ENCODE assay signal across 25 mouse cellular contexts in the genomic region with DNA sequence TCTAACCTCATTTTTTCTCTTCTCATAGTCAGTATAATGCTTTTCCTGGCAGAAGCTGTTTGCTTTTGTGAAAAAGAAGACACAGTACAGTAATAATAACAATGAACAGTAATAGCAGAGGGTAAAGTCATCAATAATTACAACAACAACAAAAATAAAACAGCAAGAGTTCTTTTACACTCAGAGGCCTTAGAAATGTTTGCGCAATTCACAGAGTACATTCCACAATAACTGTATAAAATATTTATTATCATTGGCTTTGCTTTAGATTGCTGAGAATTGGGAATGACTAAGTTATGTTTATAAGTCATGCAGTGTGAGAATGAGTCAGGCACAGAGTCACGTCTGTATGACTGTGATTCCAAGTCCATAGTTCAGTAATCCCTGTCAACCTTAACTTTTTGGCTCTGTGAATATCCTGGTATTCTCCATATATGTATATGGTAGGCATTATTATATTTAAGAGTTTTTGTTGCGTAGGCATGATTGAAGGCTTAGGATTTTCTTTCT. TPM values are rescaled to one million over a fixed set of nuclear protein-coding genes. Genes with fewer than 3 reads are reported as not detected.
DNase-seq lines count a peak whose midpoint lies in the region; TF ChIP-seq lines count a peak whose summit lies in the region.
"Had no signal": no experiment of that assay in that cellular context is flagged by ENCODE, and none has a peak within 500 bp of the region (broad histone marks: within the 10 kb centered on the region; RNA-seq: fewer than 3 reads in every experiment).

No protein-coding gene starts in this region.

- no peaks in the 10 kb centered on the region for H3K36me3 ChIP-seq in kidney, adult 2 months (ENCODE audit: control insufficient read depth, insufficient read depth, low read length)
- H3K36me3 ChIP-seq: embryonic facial prominence, embryonic 13.5 days; embryonic facial prominence, embryonic 15.5 days; forebrain, embryonic 15.5 days; G1E had no signal

- no peak overlapping the region for H3K4me3 ChIP-seq in embryonic fibroblast, embryonic 13.5 days (ENCODE audit: insufficient read depth, low read length)
- H3K4me3 ChIP-seq in kidney, adult 2 months (ENCODE audit: insufficient read depth, low read depth, low read length) = no peak overlapping the region
- H3K4me3 ChIP-seq: embryonic facial prominence, embryonic 13.5 days; embryonic facial prominence, embryonic 15.5 days; forebrain, embryonic 13.5 days; forebrain, embryonic 15.5 days had no signal

- H3K27me3 ChIP-seq in kidney, adult 2 months (replicated peaks; ENCODE audit: control insufficient read depth, insufficient read depth, low read length) = no peaks in the 10 kb centered on the region
- H3K27me3 ChIP-seq: CH12.LX; embryonic facial prominence, embryonic 13.5 days; embryonic facial prominence, embryonic 15.5 days; forebrain, embryonic 13.5 days; forebrain, embryonic 15.5 days had no signal

- WGBS in kidney, adult 2 months = 76% methylated on average over 3 of the region's 3 CpGs

- H3K27ac ChIP-seq in embryonic fibroblast, embryonic 13.5 days (ENCODE audit: insufficient read depth, low read length) = peak overlapping the region; percentile 69; the same call in 1 of the 2 replicates
- no peak overlapping the region for H3K27ac ChIP-seq in kidney, adult 2 months (ENCODE audit: insufficient read depth, low read depth, low read length)
- H3K27ac ChIP-seq: embryonic facial prominence, embryonic 13.5 days; embryonic facial prominence, embryonic 15.5 days; forebrain, embryonic 13.5 days; forebrain, embryonic 15.5 days had no signal

- TF ChIP-seq CTCF in embryonic fibroblast, embryonic 13.5 days (IDR thresholded peaks at IDR 0.05; ENCODE audit: borderline replicate concordance, insufficient read depth, low read length) = no peak
- TF ChIP-seq CTCF in kidney, adult 2 months (conservative IDR thresholded peaks at IDR 0.05; ENCODE audit: insufficient read depth, insufficient read length, low read depth, low read length) = no peak

- DNase-seq in 3134 (ENCODE audit: extremely low read depth, insufficient read length, low spot score) (peak; percentile 13), 3T3-L1 (ENCODE audit: low read depth, low spot score) (peak; percentile 2), NIH3T3 (ENCODE audit: low read depth) (peak; percentile 67)
- DNase-seq in retina, embryonic 14.5 days (ENCODE audit: low spot score) = no peak
- no peak for DNase-seq in kidney, postnatal 36 days
- DNase-seq in right cerebral cortex, postnatal 14 days = no peak
- no peak for DNase-seq in kidney, adult 2 months
- DNase-seq: adrenal gland, adult 2 months; adrenal gland, postnatal 10 days; adrenal gland, postnatal 25 days; cerebellum, adult 11-12 months; cerebellum, adult 2 months; cerebellum, adult 9-10 months; cerebellum, postnatal 10 days; cerebellum, postnatal 25 days; forebrain, postnatal 0 days had no signal

- no peaks in the 10 kb centered on the region; the same call in 1 of the 2 replicates for H3K4me1 ChIP-seq in embryonic fibroblast, embryonic 13.5 days (ENCODE audit: control insufficient read depth, insufficient read depth, low read length)
- no peaks in the 10 kb centered on the region for H3K4me1 ChIP-seq in kidney, adult 2 months (ENCODE audit: control insufficient read depth, insufficient read depth, low read length)
- H3K4me1 ChIP-seq: embryonic facial prominence, embryonic 13.5 days; embryonic facial prominence, embryonic 15.5 days; forebrain, embryonic 13.5 days; forebrain, embryonic 15.5 days had no signal

- no peak for TF ChIP-seq POLR2A in embryonic fibroblast, embryonic 13.5 days (IDR thresholded peaks at IDR 0.05; ENCODE audit: low read depth, low read length)
- no peak for TF ChIP-seq POLR2A in kidney, adult 2 months (IDR thresholded peaks at IDR 0.05; ENCODE audit: low read depth, low read length)

RNA-seq across cellular contexts. Expression of a gene that starts 23.6 kb away (rescaled TPM):
- 0.77 TPM in 1 of 2 replicates, not detected in the other for polyA plus RNA-seq in embryonic fibroblast, embryonic 13.5 days (2011; ENCODE audit: insufficient read length, low read depth, missing spikeins)
- polyA plus RNA-seq in kidney, adult 2 months (2012; rRNA removed) = not detected in 2 replicates
- polyA plus RNA-seq: adrenal gland, adult 2 months; embryonic facial prominence, embryonic 11.5 days; forebrain, embryonic 11.5 days; G1E had no signal

Comparison
In these comparisons a context has a peak if more than half of its experiments do, and no peak if none do; other contexts are left out.
1. DNase-seq: peak in 3134 (single experiment), 3T3-L1 (single experiment) and NIH3T3 (single experiment); none in retina, embryonic 14.5 days (single experiment), kidney, postnatal 36 days (0 of 2), right cerebral cortex, postnatal 14 days (single experiment) and kidney, adult 2 months (single experiment).